Mouse (Mus musculus): ENCODE measurements around the gene Sec14l5.

Sec14l5 gene

GRCm38 (mm10) chr16:5147037-5147385 is at the start of gene Sec14l5:
Gene Sec14l5, plus strand, starts transcription at chr16:5147109.
- no peak for DNase-seq (ENCODE audit: low spot score)

GRCm38 (mm10) chr16:5101000-5101399 is 45.9 kb upstream of the Sec14l5 start:
- no peak for DNase-seq (ENCODE audit: low spot score)

GRCm38 (mm10) chr16:5109877-5110276 is 37.0 kb upstream of the Sec14l5 start:
- DNase-seq (ENCODE audit: low spot score), result no peak

- no peak for DNase-seq (ENCODE audit: low spot score)
These were observed 35.9 kb upstream of the Sec14l5 start for GRCm38 (mm10) chr16:5111021-5111420.

- no peak for DNase-seq (ENCODE audit: low spot score)
These were observed 33.8 kb upstream of the Sec14l5 start for GRCm38 (mm10) chr16:5113002-5113550.

- DNase-seq (ENCODE audit: low spot score), result no peak
These were observed 33.3 kb upstream of the Sec14l5 start for GRCm38 (mm10) chr16:5113582-5113981.

GRCm38 (mm10) chr16:5119385-5119784 is 27.5 kb upstream of the Sec14l5 start:
- DNase-seq (ENCODE audit: low spot score), result no peak

- DNase-seq (ENCODE audit: low spot score), result no peak
These were observed 27.1 kb upstream of the Sec14l5 start for GRCm38 (mm10) chr16:5119845-5120244.

- no peak for DNase-seq (ENCODE audit: low spot score)
These were observed 23.4 kb upstream of the Sec14l5 start for GRCm38 (mm10) chr16:5123476-5123875.

- DNase-seq (ENCODE audit: low spot score), result no peak
These were observed 16.7 kb upstream of the Sec14l5 start for GRCm38 (mm10) chr16:5130196-5130595.

GRCm38 (mm10) chr16:5130766-5131165 is 16.1 kb upstream of the Sec14l5 start:
- no peak for DNase-seq (ENCODE audit: low spot score)

- DNase-seq (ENCODE audit: low spot score), result no peak
These were observed 15.5 kb upstream of the Sec14l5 start for GRCm38 (mm10) chr16:5131251-5131922.

GRCm38 (mm10) chr16:5132401-5132801 is 14.5 kb upstream of the Sec14l5 start, which contains the start of gene Ppl:
Gene Ppl, minus strand, starts transcription at chr16:5132421.
- DNase-seq (ENCODE audit: low spot score), result peak; percentile 59

GRCm38 (mm10) chr16:5134623-5135330 is 12.1 kb upstream of the Sec14l5 start:
- no peak for DNase-seq (ENCODE audit: low spot score)

- no peak for DNase-seq (ENCODE audit: low spot score)
These were observed 11.2 kb upstream of the Sec14l5 start for GRCm38 (mm10) chr16:5135551-5136261.

GRCm38 (mm10) chr16:5136505-5136904 is 10.4 kb upstream of the Sec14l5 start:
- DNase-seq (ENCODE audit: low spot score), result peak; percentile 77

GRCm38 (mm10) chr16:5137006-5137540 is 9.8 kb upstream of the Sec14l5 start:
- peak; percentile 30 for DNase-seq (ENCODE audit: low spot score)

GRCm38 (mm10) chr16:5139741-5140140 is 7.2 kb upstream of the Sec14l5 start:
- DNase-seq (ENCODE audit: low spot score), result no peak

- peak; percentile 92 for DNase-seq (ENCODE audit: low spot score)
These were observed 1.3 kb upstream of the Sec14l5 start for GRCm38 (mm10) chr16:5145570-5145969.

GRCm38 (mm10) chr16:5146367-5147036 is 407 bp upstream of the Sec14l5 start:
- DNase-seq (ENCODE audit: low spot score), result peak; percentile 84

GRCm38 (mm10) chr16:5150544-5150943 is 3.6 kb downstream of the Sec14l5 start:
- no peak for DNase-seq (ENCODE audit: low spot score)

Data from embryo, embryonic 10 days (tissue).